Mouse (Mus musculus) heart, embryonic 16.5 days (tissue): ENCODE results near the gene Psg20. TPM values are rescaled to one million over a fixed set of nuclear protein-coding genes. Genes with fewer than 3 reads are reported as not detected.
"Not testable (repeated sequence)": the region's sequence is repeated elsewhere in the genome, so short reads cannot be mapped to it uniquely, and the experiment has no call there.

ENCODE experiments used
- ATAC-seq: fragments of 200-750 bp; cut with Nextera tagmentation; replicated peaks from 2 replicates; pipeline ENCODE4 v1.8.0; 2017; ENCODE audit warnings: moderate number of reproducible peaks; ENCODE audit not compliant: insufficient read depth, low FRiP score; ENCODE audit errors: extremely low read depth
- H3K27ac ChIP-seq: fragments of 300-500 bp; sonication (generic); 2 replicates; pipeline ENCODE4 v1.5.1; 2014; ENCODE audit warnings: mild to moderate bottlenecking, low read length, control low read depth, moderate library complexity
- H3K27me3 ChIP-seq: fragments of 300-500 bp; sonication (generic); 2 replicates; pipeline ENCODE4 v1.6.1; 2014; ENCODE audit warnings: low read length, mixed read lengths; ENCODE audit not compliant: control insufficient read depth, insufficient read depth
- H3K36me3 ChIP-seq: fragments of 300-500 bp; sonication (generic); 2 replicates; pipeline ENCODE4 v1.6.1; 2014; ENCODE audit not compliant: control insufficient read depth, insufficient read depth
- H3K4me1 ChIP-seq: fragments of 300-500 bp; sonication (generic); 2 replicates; pipeline ENCODE4 v1.6.1; 2014; ENCODE audit warnings: low read length, mixed read lengths; ENCODE audit not compliant: control insufficient read depth, insufficient read depth
- H3K4me2 ChIP-seq: fragments of 300-500 bp; sonication (generic); 2 replicates; pipeline ENCODE4 v1.6.1; 2014; ENCODE audit warnings: low read depth, mild to moderate bottlenecking, control low read depth, low read length
- H3K4me3 ChIP-seq: fragments of 300-500 bp; sonication (generic); 2 replicates; pipeline ENCODE4 v1.5.1; 2014; ENCODE audit warnings: mild to moderate bottlenecking, control low read depth, low read length
- H3K9ac ChIP-seq: fragments of 300-500 bp; sonication (generic); 2 replicates; pipeline ENCODE4 v1.6.1; 2014; ENCODE audit warnings: low read length, control low read depth
- H3K9me3 ChIP-seq: fragments of 300-500 bp; sonication (generic); replicated peaks from 2 replicates; pipeline ENCODE4 v1.6.1; 2016; ENCODE audit warnings: low read length; ENCODE audit not compliant: control insufficient read depth
- WGBS: fragments of 180-500 bp; shearing (Covaris S2); extraction: QIAGEN DNeasy Blood & Tissue Kit; methylation state at CpG from one replicate; pipeline ENCODE4 v1.1.7; 2014; 5-methylcytosine and 5-hydroxymethylcytosine counted together
- polyA plus RNA-seq: library from polyadenylated mRNA; unstranded; fragments of >200 nt; fragmentation: Nextera tagmentation; extraction: Ambion mirVana; gene quantifications from 2 replicates; pipeline ENCODE4 v1.2.1, GENCODE M21; 2015

The Psg20 gene
- not detected in 2 replicates for polyA plus RNA-seq

- H3K4me2 ChIP-seq = no peak within 1 kb of the TSS
- WGBS = 52% methylated on average over 2 of the region's 2 CpGs
- no peak for ATAC-seq
These were observed at the start of gene Psg20 for GRCm38 (mm10) chr7:18686085-18686484. Gene Psg20, minus strand, starts transcription at chr7:18686185.

GRCm38 (mm10) chr7:18734451-18734850, 48.5 kb upstream of the Psg20 start:
- H3K9me3 ChIP-seq = no peaks in the 10 kb centered on the region
- WGBS = 70% methylated on average over 1 of the region's 1 CpGs
- no peak overlapping the region for H3K4me3 ChIP-seq
- no peak overlapping the region for H3K27ac ChIP-seq
- H3K36me3 ChIP-seq = no peaks in the 10 kb centered on the region
- H3K9ac ChIP-seq = no peak overlapping the region
- no peak for ATAC-seq
- no peaks in the 10 kb centered on the region for H3K27me3 ChIP-seq
- H3K4me1 ChIP-seq = no peaks in the 10 kb centered on the region
- H3K4me2 ChIP-seq = no peak overlapping the region

More at GRCm38 (mm10) chr7:18686085-18686484, at the start of gene Psg20:
- H3K9ac ChIP-seq = no peak within 1 kb of the TSS
- no peak within 1 kb of the TSS for H3K4me3 ChIP-seq
- no peaks in the 10 kb centered on the region for H3K27me3 ChIP-seq
- H3K4me1 ChIP-seq = no peaks in the 10 kb centered on the region
- H3K27ac ChIP-seq = no peak within 1 kb of the TSS
- no peaks in the 10 kb centered on the region for H3K36me3 ChIP-seq
- no peaks in the 10 kb centered on the region for H3K9me3 ChIP-seq

GRCm38 (mm10) chr7:18733111-18733510, 47.1 kb upstream of the Psg20 start:
- Histone ChIP-seq H3K36me3 (no peaks in the 10 kb centered on the region), H3K4me1 (no peaks in the 10 kb centered on the region), H3K4me3 (no peak overlapping the region), H3K27ac (no peak overlapping the region), H3K9ac (no peak overlapping the region), H3K9me3 (no peaks in the 10 kb centered on the region), H3K4me2 (no peak overlapping the region), H3K27me3 (no peaks in the 10 kb centered on the region)
- ATAC-seq = no peak

- Histone ChIP-seq H3K36me3 (no peaks in the 10 kb centered on the region), H3K27me3 (no peaks in the 10 kb centered on the region), H3K4me2 (no peak overlapping the region), H3K9ac (no peak overlapping the region), H3K27ac (no peak overlapping the region), H3K4me1 (no peaks in the 10 kb centered on the region), H3K9me3 (no peaks in the 10 kb centered on the region), H3K4me3 (no peak overlapping the region)
- WGBS = 57% methylated on average over 1 of the region's 1 CpGs
- ATAC-seq = no peak
These were observed 42.4 kb upstream of the Psg20 start for GRCm38 (mm10) chr7:18728391-18728790.

- not testable (repeated sequence) for H3K27me3 ChIP-seq, H3K9ac ChIP-seq, H3K4me2 ChIP-seq, H3K4me3 ChIP-seq, H3K4me1 ChIP-seq, H3K36me3 ChIP-seq, ATAC-seq, H3K9me3 ChIP-seq, H3K27ac ChIP-seq
These were observed 39.9 kb upstream of the Psg20 start for GRCm38 (mm10) chr7:18725931-18726330.

GRCm38 (mm10) chr7:18724001-18724400, 38.0 kb upstream of the Psg20 start:
- Histone ChIP-seq H3K36me3 (no peaks in the 10 kb centered on the region), H3K4me2 (no peak overlapping the region), H3K27ac (no peak overlapping the region), H3K4me1 (no peaks in the 10 kb centered on the region), H3K4me3 (no peak overlapping the region), H3K27me3 (no peaks in the 10 kb centered on the region), H3K9ac (no peak overlapping the region), H3K9me3 (no peaks in the 10 kb centered on the region)
- WGBS = 77% methylated on average over 6 of the region's 6 CpGs
- ATAC-seq = no peak

- 30% methylated on average over 2 of the region's 2 CpGs for WGBS
- ATAC-seq = no peak
- Histone ChIP-seq H3K4me1 (no peaks in the 10 kb centered on the region), H3K36me3 (no peaks in the 10 kb centered on the region), H3K27ac (no peak within 1 kb of the TSS), H3K27me3 (no peaks in the 10 kb centered on the region), H3K9ac (no peak within 1 kb of the TSS), H3K4me3 (no peak within 1 kb of the TSS), H3K4me2 (no peak within 1 kb of the TSS), H3K9me3 (no peaks in the 10 kb centered on the region)
These were observed 31.8 kb upstream of the Psg20 start, which contains the start of gene Psg22 for GRCm38 (mm10) chr7:18717790-18718189. Gene Psg22, plus strand, starts transcription at chr7:18718090.

- no peaks in the 10 kb centered on the region for H3K27me3 ChIP-seq
- no peaks in the 10 kb centered on the region for H3K9me3 ChIP-seq
- H3K27ac ChIP-seq = no peak overlapping the region; the same call in 1 of the 2 replicates
- no peak overlapping the region for H3K4me3 ChIP-seq
- 57% methylated on average over 4 of the region's 4 CpGs for WGBS
- ATAC-seq = no peak
- no peaks in the 10 kb centered on the region for H3K4me1 ChIP-seq
- H3K9ac ChIP-seq = no peak overlapping the region
- no peak overlapping the region for H3K4me2 ChIP-seq
- H3K36me3 ChIP-seq = no peaks in the 10 kb centered on the region
These were observed 29.6 kb upstream of the Psg20 start for GRCm38 (mm10) chr7:18715546-18715945.

- H3K36me3 ChIP-seq = no peaks in the 10 kb centered on the region
- ATAC-seq = no peak
- H3K4me1 ChIP-seq = no peaks in the 10 kb centered on the region
- no peak overlapping the region for H3K27ac ChIP-seq
- no peaks in the 10 kb centered on the region for H3K9me3 ChIP-seq
- 37% methylated on average over 1 of the region's 1 CpGs for WGBS
- no peak overlapping the region for H3K9ac ChIP-seq
- H3K4me3 ChIP-seq = no peak overlapping the region
- H3K27me3 ChIP-seq = no peaks in the 10 kb centered on the region
- no peak overlapping the region for H3K4me2 ChIP-seq
These were observed 24.9 kb upstream of the Psg20 start for GRCm38 (mm10) chr7:18710846-18711245.

GRCm38 (mm10) chr7:18710331-18710730, 24.3 kb upstream of the Psg20 start:
- not testable (repeated sequence) for H3K9ac ChIP-seq, H3K4me1 ChIP-seq, H3K4me2 ChIP-seq, ATAC-seq, H3K36me3 ChIP-seq, H3K27me3 ChIP-seq, H3K4me3 ChIP-seq, H3K9me3 ChIP-seq, H3K27ac ChIP-seq
- WGBS = 66% methylated on average over 4 of the region's 4 CpGs
